Mouse (Mus musculus) embryo, embryonic 10.5 days (tissue): ENCODE results near the gene Gm20388.

Experiments
- DNase-seq: peaks from one replicate; pipeline ENCODE4 v3.0.0-alpha.2; 2015; ENCODE audit warnings: low spot score

Gm20388 gene

DNA sequence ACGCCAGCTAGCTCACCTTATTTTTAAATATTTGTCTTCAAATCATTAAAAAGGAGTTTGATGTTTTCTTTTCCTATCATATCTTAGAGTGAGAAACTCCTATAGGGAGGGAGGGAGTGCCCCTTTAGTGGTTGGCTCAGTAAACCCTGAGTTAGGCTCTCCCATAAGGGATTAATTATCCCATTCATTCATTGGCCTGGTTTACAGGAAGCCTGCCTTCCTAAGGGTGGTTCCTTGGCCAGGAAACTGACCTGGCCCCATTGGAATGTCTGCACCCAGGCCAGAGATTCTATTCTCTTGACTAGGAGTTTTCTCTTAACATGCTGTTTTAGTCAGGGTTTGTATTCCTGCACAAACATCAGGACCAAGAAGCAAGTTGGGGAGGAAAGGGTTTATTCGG lies 3977.3 kb downstream of the Gm20388 start:
- DNase-seq: no peak

DNA sequence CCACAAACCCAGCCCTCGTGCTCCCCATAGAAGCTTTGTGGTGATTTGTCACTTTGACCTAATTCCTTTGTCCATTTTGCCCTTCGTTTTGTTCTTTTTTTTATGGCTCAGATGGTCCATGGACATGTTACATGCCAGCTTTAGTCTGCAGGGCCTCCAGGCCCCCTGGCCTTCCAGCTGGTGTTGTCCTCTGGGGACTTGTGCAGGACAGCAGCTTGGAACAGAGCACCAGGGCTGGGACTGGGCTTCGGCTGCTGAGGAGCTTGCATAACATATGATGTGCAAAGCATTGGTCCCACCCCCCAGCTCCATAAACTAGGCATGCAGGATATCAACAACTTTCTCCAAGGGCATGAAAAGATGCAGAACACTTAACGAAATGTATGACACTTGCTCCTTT lies 3979.2 kb downstream of the Gm20388 start:
- no peak for DNase-seq

DNA sequence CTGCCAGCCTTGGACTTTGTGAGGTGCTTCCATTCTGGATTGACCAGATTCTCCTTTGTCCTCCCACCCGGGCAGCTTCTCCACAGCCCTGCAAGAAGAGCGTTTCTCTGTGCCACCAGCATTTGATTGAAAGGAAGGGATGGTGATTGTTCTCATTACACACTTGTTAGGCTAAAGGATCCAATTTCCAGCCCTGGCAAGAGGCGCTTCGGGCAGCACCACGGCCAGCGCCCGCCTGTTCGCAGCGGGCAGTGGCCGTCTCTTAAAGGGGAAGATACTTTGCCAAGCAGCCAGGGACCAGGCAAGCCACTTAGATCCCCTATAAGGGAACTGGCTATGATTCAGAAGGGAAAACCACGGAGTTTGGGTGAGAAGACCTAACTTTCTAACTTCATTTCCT lies 3980.6 kb downstream of the Gm20388 start:
- DNase-seq: peak; percentile 76

DNA sequence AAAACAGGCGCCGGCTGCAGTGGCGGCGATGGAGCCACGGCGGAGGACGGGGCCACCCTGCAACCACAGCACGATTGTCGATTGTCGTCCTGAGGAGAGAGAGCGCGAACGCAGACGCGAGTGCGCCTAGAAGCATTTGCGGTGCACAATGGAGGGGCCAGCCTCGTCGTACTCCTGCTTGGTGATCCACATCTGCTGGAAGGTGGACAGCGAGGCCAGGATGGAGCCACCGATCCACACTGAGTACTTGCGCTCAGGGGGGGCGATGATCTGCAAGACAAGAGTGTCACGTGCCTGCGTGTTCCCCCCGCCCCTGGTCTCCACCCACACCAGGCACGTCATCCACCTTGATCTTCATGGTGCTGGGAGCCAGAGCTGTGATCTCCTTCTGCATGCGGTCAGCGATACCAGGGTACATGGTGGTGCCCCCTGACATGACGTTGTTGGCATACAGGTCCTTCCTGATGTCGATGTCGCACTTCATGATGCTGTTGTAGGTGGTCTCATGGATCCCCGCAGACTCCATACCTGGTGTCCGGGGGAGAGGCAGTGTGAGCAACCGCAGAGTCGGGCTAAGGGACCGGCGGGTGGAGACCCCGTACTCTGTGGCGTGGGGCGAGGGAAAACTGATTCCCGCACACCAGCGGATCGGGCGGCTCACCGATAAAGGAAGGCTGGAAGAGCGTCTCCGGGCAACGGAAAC lies 3981.4 kb downstream of the Gm20388 start:
- DNase-seq: peak; percentile 21

DNA sequence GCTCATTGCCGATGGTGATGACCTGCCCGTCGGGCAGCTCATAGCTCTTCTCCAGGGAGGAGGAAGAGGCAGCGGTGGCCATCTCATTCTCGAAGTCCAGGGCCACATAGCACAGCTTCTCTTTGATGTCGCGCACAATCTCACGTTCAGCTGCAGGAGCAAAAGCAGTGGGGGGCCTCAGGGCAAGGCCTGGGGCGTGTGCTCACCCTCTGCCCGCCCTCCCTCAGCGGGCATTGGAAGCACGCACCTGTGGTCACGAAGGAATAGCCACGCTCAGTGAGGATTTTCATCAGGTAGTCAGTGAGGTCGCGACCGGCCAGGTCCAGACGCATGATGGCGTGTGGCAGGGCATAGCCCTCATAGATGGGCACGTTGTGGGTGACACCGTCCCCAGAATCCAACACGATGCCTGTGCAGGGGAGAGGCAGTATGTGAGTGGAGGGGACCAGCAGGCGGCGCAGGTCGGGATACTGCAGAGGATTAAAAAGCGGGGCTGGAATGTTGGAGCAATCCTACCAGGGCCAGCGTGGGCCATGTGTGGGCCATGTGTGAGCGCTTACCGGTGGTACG lies 3982.0 kb downstream of the Gm20388 start:
- DNase-seq: peak; percentile 25

DNA sequence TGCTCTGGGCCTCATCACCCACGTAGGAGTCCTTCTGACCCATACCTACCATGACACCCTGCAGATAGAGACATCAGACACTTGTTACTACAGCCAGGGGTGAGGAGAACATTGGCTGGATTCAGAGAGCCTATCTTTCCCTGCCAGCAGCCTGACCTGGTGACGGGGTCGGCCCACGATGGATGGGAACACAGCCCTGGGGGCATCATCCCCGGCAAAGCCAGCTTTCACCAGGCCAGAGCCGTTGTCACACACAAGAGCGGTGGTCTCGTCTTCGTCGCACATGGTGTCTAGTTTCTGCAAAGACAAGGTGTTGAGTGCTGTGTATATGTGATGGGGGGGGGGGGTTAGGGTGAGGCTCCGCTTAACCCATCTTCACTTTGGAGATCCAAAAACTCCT lies 3982.8 kb downstream of the Gm20388 start:
- no peak for DNase-seq

DNA sequence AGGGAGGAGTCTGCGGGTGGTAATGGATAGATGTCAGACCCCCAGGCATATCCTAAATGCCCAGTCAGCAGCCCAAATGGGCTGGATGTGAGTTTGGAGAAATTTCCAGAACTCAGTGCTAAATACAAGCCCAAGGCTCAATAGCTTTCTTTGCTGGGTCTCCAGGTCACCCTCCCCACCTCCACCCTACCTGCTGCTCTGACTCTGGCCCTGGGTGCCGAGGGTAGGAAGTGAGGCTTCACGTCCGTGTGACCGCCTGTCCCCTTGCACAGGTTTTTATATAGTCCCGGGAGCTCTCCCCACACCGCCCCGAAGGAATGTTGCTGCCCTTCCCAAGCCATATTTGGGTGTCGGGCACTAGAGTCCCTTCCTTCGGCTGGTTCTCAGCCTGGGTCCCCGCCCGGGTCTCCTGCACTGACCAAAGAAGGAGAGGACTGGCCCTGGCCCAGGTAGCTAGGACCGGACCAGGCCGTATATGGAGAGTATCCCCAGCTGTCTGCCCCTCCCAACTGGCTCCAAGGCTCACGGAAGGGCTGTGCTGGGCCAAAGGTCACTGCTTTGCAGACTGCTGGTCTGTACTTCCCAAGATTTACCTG lies 3984.0 kb downstream of the Gm20388 start, which contains the start of gene Acta1:
TSS of gene Acta1 (minus strand) at position 250 of the 596 bp plus-strand sequence.
- no peak for DNase-seq

DNA sequence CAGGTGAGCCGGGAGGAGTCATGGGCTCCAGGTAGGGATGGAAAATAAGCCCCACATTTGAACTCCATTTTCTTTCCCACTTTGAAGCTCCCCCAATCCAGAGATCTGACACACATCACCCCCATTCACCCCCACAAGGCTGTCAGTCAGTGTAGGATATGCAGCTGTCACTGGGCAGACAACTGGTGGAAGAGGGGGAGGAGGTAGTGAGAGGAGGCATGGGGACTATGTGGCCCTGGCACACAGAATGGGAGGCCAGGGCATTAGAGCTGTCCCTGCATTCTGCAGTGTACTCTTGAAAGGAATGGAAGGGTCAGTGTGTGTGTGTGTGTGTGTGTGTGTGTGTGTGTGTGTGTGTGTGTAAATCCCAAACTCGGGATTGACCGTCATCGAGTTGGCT lies 3984.6 kb downstream of the Gm20388 start:
- no peak for DNase-seq

DNA sequence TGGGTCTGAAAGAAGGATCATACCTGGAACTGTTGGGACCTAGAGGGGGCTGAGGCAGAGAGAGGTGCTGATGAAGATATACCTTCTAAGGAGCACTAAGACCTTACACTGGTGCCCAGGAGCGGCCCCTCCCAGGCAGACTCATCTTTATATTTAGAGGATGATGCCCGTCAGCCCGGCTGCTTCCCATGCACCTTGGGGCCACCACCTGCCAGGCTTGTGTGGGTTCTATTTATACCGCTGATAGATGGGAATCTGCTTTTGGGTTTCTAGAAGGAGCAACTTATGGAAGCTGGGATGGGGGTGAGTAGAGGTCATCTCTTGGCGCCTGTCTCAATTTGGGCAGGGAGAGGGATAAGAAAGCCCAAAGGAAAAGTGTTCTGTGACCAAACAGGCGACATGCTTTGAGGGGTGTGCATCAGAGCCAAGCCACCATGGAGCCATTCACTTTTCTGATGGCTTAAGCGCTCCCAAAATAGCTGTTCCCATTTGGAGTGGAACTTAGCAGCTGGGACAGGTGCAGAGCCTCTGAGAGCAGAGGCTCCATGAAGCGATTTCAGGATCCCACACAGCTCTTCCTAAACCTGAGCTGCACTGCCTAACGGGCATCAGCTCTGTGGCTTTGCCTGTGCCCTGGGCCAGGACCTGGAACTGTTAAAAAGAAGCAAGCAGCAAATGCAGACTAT lies 3985.2 kb downstream of the Gm20388 start:
- DNase-seq: no peak

DNA sequence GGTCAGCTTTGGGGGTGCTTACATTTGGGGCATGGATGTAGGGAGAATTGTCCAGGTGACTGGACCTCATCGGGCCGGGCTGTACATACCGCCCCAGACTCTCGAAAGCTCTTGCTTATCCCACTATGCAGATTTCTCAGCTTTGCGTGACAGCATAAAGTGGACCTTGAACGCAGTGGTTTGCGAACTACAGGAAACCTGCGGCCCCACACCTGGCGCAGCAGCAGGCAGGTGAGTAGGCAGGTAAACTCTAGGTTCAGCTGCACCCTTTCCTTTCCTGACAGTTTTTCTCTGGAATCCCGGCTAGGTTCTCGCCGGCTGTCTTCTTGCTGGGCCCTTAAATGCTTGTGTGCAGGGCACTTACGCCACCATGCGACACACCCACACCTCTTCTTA lies 3985.7 kb downstream of the Gm20388 start:
- no peak for DNase-seq

DNA sequence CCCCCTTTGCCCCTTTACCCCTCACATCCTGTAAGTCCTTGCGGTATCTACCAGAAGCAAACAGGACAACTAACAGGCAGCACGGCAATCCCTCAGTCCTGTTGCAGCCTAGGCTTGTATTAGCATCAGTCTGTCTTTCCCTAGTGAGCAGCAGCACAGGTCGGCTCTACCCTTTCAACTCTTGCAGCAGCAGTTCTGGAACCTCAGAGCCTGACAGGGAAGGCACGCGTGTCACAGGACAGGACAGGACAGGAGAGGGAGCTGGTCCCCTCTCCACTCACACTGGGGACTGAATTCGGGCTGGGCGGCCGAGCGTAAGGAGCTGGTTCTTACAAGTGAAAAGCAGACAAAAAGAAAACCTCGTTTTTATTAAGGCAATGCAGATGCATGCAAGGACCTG lies 3986.1 kb downstream of the Gm20388 start:
- no peak for DNase-seq

DNA sequence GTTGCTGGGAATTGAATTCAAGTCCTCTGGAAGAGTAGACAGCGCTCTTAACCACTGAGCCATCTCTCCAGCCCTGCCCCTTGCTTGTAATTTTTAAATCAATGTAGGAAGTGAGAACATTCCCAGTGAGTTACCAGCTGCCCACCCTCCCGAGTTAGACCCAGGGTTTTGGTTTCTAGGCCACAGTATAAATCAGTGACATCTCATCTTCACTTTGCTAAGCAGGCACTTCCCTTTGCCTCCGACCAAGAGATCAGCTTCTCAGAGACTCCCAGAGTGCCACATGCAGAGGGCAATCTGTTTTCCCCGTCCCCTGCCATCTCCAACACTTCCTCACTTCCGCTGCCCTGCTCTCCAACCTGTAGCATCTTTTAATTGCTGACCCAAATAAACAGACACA lies 3987.9 kb downstream of the Gm20388 start:
- DNase-seq: no peak

DNA sequence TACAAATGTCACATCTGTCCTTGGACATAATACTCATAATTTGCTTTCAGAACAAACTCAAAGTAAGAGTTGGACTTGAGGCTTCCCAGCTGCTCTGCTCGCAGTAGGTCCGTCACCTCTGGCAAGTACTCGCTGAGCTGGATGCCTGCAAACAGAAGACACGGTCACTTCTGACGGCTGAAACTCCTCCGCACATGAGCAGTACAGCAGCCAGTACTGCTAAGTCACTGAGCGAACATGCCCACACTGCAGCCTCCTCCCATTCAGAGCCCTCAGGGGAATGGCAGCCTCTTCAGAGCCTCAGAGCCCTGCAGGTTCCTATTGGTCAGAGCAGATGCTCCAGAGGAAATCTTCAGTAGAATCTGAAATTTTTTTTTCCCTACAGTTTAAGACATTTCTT lies 3988.7 kb downstream of the Gm20388 start:
- DNase-seq: no peak

DNA sequence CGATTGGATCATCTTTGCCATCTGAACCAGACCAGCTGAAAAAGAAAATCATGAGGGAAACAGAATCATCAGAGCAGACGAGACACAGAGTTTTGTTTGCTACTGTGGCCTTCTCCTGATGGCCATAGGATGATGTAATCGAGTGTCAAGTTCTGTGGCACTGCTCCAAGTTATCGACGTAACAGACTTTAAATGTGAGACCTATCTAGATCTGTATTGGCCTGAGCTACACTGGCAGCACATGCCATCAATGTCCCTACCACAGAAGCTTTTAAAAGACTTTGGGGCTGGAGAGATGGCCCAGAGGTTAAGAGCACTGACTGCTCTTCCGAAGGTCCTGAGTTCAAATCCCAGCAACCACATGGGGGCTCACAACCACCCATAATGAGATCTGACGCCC lies 3992.0 kb downstream of the Gm20388 start:
- DNase-seq: no peak

DNA sequence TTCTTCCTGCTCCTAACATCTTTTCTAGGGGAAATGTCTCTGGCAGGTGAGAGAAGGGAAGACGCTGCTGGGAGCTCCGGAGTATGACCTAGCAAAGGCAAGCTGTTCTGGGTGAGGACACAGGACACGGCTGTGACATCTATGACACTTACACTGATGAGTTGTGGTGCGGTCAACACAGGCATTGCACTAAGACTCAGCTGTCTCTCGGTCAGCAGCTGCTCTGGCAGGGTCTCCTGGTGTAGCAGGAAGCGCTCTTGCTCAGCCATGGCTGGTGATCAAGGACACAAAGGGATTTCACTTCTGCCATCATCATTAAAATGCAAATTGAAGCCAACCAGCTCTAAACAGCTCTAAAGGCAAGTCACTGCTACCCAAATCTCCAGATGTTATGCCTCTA lies 3997.0 kb downstream of the Gm20388 start:
- no peak for DNase-seq

DNA sequence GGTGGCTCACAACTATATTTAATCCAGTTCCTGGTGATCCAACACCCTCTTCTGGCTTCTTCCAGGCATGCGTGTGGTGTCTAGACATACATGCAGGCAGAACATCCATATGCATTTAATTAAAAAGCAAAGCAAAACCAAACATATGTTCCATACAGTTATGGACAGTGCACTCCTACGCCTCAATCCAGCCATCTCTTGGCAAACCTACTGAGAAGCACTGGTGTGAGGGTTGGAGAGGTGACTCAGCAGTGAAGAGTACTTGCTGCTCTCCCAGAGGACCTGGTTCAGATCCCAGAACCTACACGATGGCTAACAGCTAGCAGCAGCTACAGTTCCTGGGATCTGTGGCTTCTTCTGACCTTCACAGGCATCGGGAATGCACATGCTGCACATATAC lies 4001.6 kb downstream of the Gm20388 start:
- DNase-seq: no peak

DNA sequence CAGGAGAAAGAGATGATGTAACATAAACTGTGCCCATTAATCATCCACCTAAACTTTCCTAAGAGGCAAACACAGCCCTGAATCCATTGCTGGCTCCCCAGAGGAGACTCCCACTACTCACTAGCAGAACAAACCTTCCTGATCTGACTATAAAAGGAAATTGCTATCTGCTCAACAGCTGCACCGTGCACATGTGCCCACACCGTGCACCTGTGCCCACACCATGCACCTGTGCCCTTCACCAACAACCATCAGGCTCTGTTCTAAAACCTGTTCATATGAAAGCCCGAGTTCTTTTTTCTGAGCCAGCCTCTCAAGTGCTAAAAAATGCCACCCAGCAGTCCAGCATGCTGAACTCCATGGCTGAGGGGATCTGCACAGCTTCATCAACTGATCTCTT lies 4004.0 kb downstream of the Gm20388 start:
- no peak for DNase-seq

DNA sequence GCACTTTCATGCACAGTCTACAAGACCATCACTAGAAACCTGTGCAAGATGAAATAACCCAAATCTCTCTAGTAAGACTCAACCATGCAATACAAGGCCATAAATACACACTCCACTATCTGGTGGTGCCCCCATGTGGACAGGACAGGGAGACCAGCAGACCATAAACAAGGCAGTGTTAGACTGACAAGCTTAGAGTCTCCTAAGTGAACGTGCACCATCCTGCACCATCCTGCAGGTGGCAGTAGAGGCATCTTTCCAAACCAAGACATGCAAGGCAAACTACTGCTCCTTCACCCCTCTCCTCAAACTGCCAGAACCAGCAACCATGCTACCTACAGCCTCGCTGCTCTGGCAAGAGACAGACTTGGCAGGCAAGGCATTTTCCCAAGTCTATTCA lies 4014.1 kb downstream of the Gm20388 start:
- peak; percentile 92 for DNase-seq

DNA sequence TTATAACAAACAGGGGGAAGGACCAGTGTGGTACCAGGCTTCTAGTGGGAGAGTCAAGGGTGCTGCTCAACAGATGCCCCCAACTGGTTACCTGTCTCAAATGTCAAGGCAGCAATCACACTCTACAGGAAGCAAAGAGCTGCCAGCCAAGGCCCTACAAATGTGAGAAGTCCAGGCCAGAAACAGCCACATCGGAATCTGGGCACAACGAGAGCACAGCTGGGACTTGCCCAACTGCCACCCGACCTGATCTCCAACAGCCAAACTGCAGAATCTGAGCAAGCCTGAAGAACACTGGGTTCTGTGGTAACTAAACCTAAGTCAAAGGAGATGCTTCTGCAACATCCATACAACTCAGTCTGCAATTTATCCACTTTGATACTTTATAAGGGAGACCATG lies 4015.0 kb downstream of the Gm20388 start:
- no peak for DNase-seq

DNA sequence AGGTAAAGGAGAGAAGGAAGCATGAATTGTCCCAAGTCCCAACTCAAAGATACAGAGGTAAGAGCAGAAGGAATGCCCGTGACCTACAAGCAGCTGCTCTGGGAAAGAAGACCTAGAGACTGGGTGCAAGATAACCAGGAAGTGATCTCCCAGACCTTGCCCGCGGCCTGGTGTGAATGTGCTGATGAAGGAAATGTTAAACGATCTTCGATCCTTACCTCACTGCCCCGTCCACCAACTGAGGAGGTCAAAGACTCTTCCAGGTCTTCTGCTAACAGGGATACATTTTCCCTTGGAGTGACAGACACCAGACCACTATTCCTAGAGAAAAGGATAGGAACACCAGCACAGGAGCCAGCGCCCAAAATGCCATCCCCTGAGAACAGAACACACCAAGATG lies 4018.4 kb downstream of the Gm20388 start:
- DNase-seq: no peak

DNA sequence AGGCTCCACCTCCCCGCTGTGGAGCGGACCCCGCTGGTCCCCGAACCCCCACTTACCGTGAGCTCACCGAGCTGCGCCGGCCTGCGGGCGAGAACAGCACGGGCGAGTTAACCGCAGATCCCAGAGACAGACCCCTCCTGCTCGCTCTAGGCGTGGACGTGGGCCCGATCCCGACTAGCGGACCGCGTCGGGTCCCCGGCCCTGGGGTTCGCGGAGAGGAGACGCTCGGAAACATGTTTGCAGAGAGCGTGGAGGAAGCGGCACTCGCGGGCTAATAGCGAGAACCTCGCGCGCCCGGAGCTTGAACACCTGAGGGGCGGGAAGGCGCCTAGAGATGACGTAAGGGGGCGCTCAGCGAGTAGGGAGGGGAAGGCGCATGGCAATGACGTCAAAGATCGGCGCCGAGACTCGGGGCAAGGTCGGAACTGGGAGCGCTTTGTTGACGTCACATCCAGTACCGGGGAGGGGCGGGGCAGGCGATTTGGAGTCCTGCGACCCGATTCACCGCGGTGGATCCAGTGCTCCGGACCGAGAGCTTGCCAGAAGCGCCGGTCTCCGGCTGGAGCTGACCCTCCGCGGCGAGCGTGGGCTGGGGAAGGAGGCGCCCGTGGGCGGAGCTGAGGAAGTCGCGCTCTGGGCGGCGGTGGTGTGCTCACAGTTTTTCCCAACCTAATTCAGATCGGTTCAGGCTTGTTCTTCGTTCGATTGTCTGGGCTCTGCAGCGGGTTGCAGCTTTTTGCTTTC lies 4038.5 kb downstream of the Gm20388 start, which contains the start of gene Nup133:
TSS of gene Nup133 (minus strand) at position 324 of the 744 bp plus-strand sequence.
- DNase-seq: peak; percentile 99

DNA sequence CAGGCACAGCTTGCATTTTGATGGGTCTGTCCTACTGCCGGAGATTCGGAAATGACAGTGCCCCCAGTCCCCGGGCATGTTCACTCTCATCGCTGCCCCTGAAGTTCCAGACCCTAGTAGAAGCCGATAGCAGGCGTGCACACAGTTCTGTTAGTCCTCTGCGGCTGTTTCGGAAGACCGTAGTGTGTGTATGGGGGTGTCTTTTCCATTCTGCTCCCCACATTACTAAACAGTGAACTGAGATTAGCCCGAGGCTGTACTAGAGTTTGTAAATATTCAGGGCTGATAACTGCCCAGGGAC lies 4039.0 kb downstream of the Gm20388 start:
- DNase-seq: no peak
